Mouse (Mus musculus) liver, embryonic 16.5 days (tissue): Measurements from ENCODE around the gene Rnft2. TPM values are rescaled to one million over a fixed set of nuclear protein-coding genes. Genes with fewer than 3 reads are reported as not detected.

Experiments used
- ATAC-seq: fragments of 200-750 bp; cut with Nextera tagmentation; 2 replicates; pipeline ENCODE4 v1.8.0; 2017; ENCODE audit warnings: low read depth, mild to moderate bottlenecking, moderate number of reproducible peaks, moderate library complexity
- H3K27ac ChIP-seq: fragments of 300-500 bp; sonication (generic); 2 replicates; pipeline ENCODE4 v1.5.1; 2014; ENCODE audit warnings: mild to moderate bottlenecking, low read length
- H3K27me3 ChIP-seq: fragments of 300-500 bp; sonication (generic); 2 replicates; pipeline ENCODE4 v1.6.1; 2014; ENCODE audit warnings: low read depth, low read length, mixed read lengths; ENCODE audit not compliant: control insufficient read depth, insufficient read depth
- H3K36me3 ChIP-seq: fragments of 300-500 bp; sonication (generic); 2 replicates; pipeline ENCODE4 v1.6.1; 2014; ENCODE audit warnings: mild to moderate bottlenecking; ENCODE audit not compliant: control insufficient read depth, insufficient read depth
- H3K4me1 ChIP-seq: fragments of 300-500 bp; sonication (generic); 2 replicates; pipeline ENCODE4 v1.6.1; 2014; ENCODE audit warnings: low read depth, low read length, mixed read lengths; ENCODE audit not compliant: control insufficient read depth
- H3K4me2 ChIP-seq: fragments of 300-500 bp; sonication (generic); 2 replicates; pipeline ENCODE4 v1.6.1; 2014; ENCODE audit warnings: low read depth, low read length, mixed read lengths
- H3K4me3 ChIP-seq: fragments of 300-500 bp; sonication (generic); 2 replicates; pipeline ENCODE4 v1.5.1; 2014; ENCODE audit warnings: low read depth, mild to moderate bottlenecking, low read length
- H3K9ac ChIP-seq: fragments of 300-500 bp; sonication (generic); 2 replicates; pipeline ENCODE4 v1.6.1; 2014; ENCODE audit warnings: low read depth, low read length
- H3K9me3 ChIP-seq: fragments of 300-500 bp; sonication (generic); replicated peaks from 2 replicates; pipeline ENCODE4 v1.6.1; 2016; ENCODE audit warnings: low read length; ENCODE audit not compliant: control insufficient read depth
- WGBS: fragments of 180-500 bp; shearing (Covaris S2); extraction: QIAGEN DNeasy Blood & Tissue Kit; methylation state at CpG from one replicate; pipeline ENCODE4 v1.1.7; 2014; ENCODE audit not compliant: insufficient replicate concordance; 5-methylcytosine and 5-hydroxymethylcytosine counted together
- polyA plus RNA-seq: library from polyadenylated mRNA; unstranded; fragments of >200 nt; fragmentation: Nextera tagmentation; extraction: Ambion mirVana; gene quantifications from 2 replicates; pipeline ENCODE4 v1.2.1, GENCODE M21; 2015

Gene Rnft2
- polyA plus RNA-seq, 1 experiment from 2014 or later = 0.19 TPM

- Histone ChIP-seq H3K4me1 (no peaks in the 10 kb centered on the region; the same call in 1 of the 2 replicates), H3K4me2 (no peak overlapping the region), H3K9me3 (no peaks in the 10 kb centered on the region), H3K36me3 (peaks cover 5% of the 10 kb centered on the region), H3K27me3 (no peaks in the 10 kb centered on the region), H3K4me3 (no peak overlapping the region), H3K9ac (no peak overlapping the region), H3K27ac (no peak overlapping the region)
- 36% methylated on average over 10 of the region's 10 CpGs for WGBS
- no peak for ATAC-seq
Measured at GRCm38 (mm10) chr5:118260055-118260454, 15.1 kb upstream of the Rnft2 start.

GRCm38 (mm10) chr5:118259636-118260035, 14.7 kb upstream of the Rnft2 start:
- no peak overlapping the region for H3K4me3 ChIP-seq
- WGBS = 39% methylated on average over 6 of the region's 6 CpGs
- no peaks in the 10 kb centered on the region for H3K9me3 ChIP-seq
- no peak overlapping the region for H3K9ac ChIP-seq
- peaks cover 5% of the 10 kb centered on the region for H3K36me3 ChIP-seq
- no peak overlapping the region for H3K27ac ChIP-seq
- no peak for ATAC-seq
- H3K27me3 ChIP-seq = no peaks in the 10 kb centered on the region
- no peak overlapping the region for H3K4me2 ChIP-seq
- H3K4me1 ChIP-seq = no peaks in the 10 kb centered on the region; the same call in 1 of the 2 replicates

- Histone ChIP-seq H3K27ac (no peak overlapping the region), H3K4me3 (no peak overlapping the region), H3K9ac (no peak overlapping the region), H3K4me2 (no peak overlapping the region), H3K27me3 (no peaks in the 10 kb centered on the region), H3K36me3 (peaks cover 5% of the 10 kb centered on the region), H3K4me1 (no peaks in the 10 kb centered on the region; the same call in 1 of the 2 replicates), H3K9me3 (no peaks in the 10 kb centered on the region)
- ATAC-seq = no peak
- WGBS = 58% methylated on average over 6 of the region's 6 CpGs
Measured at GRCm38 (mm10) chr5:118259152-118259551, 14.2 kb upstream of the Rnft2 start.

- Histone ChIP-seq H3K9me3 (no peaks in the 10 kb centered on the region), H3K27ac (no peak overlapping the region), H3K4me1 (no peaks in the 10 kb centered on the region), H3K4me3 (no peak overlapping the region), H3K36me3 (peaks cover 5% of the 10 kb centered on the region), H3K27me3 (no peaks in the 10 kb centered on the region), H3K9ac (no peak overlapping the region), H3K4me2 (no peak overlapping the region)
- 84% methylated on average over 4 of the region's 4 CpGs for WGBS
- ATAC-seq = no peak
Measured at GRCm38 (mm10) chr5:118256981-118257380, 12.1 kb upstream of the Rnft2 start.

GRCm38 (mm10) chr5:118253551-118253950, 8.6 kb upstream of the Rnft2 start:
- no peak overlapping the region for H3K27ac ChIP-seq
- H3K4me3 ChIP-seq = no peak overlapping the region
- no peak for ATAC-seq

GRCm38 (mm10) chr5:118250987-118251386, 6.1 kb upstream of the Rnft2 start:
- 59% methylated on average over 7 of the region's 7 CpGs for WGBS

More at GRCm38 (mm10) chr5:118253551-118253950, 8.6 kb upstream of the Rnft2 start:
- H3K27me3 ChIP-seq = no peaks in the 10 kb centered on the region
- H3K9me3 ChIP-seq = no peaks in the 10 kb centered on the region
- H3K4me1 ChIP-seq = no peaks in the 10 kb centered on the region
- no peak overlapping the region for H3K9ac ChIP-seq
- 33% methylated on average over 3 of the region's 3 CpGs for WGBS
- no peak overlapping the region for H3K4me2 ChIP-seq
- H3K36me3 ChIP-seq = peaks cover 5% of the 10 kb centered on the region

GRCm38 (mm10) chr5:118247378-118247777, 2.5 kb upstream of the Rnft2 start:
- H3K9ac ChIP-seq = no peak overlapping the region
- no peak overlapping the region for H3K4me2 ChIP-seq
- H3K27ac ChIP-seq = no peak overlapping the region
- no peaks in the 10 kb centered on the region for H3K36me3 ChIP-seq
- WGBS = 66% methylated on average over 8 of the region's 8 CpGs
- no peak for ATAC-seq
- no peak overlapping the region for H3K4me3 ChIP-seq
- H3K9me3 ChIP-seq = no peaks in the 10 kb centered on the region
- peaks cover 10% of the 10 kb centered on the region for H3K4me1 ChIP-seq
- H3K27me3 ChIP-seq = no peaks in the 10 kb centered on the region

More at GRCm38 (mm10) chr5:118250987-118251386, 6.1 kb upstream of the Rnft2 start:
- Histone ChIP-seq H3K4me2 (no peak overlapping the region), H3K27me3 (no peaks in the 10 kb centered on the region), H3K4me1 (peaks cover 3% of the 10 kb centered on the region), H3K9me3 (no peaks in the 10 kb centered on the region), H3K27ac (no peak overlapping the region), H3K4me3 (no peak overlapping the region), H3K9ac (no peak overlapping the region), H3K36me3 (no peaks in the 10 kb centered on the region)
- ATAC-seq = no peak

- H3K4me2 ChIP-seq = peak overlapping the region; percentile 96
- WGBS = 14% methylated on average over 15 of the region's 15 CpGs
- peak overlapping the region; percentile 61 for H3K9ac ChIP-seq
- H3K27me3 ChIP-seq = no peaks in the 10 kb centered on the region
- H3K9me3 ChIP-seq = no peaks in the 10 kb centered on the region
- ATAC-seq = no peak
- H3K36me3 ChIP-seq = no peaks in the 10 kb centered on the region
- peak overlapping the region; percentile 69 for H3K4me3 ChIP-seq
- no peak overlapping the region; the same call in 1 of the 2 replicates for H3K27ac ChIP-seq
- H3K4me1 ChIP-seq = peaks cover 10% of the 10 kb centered on the region
Measured at GRCm38 (mm10) chr5:118245606-118246308, 841 bp upstream of the Rnft2 start.

GRCm38 (mm10) chr5:118239671-118240070, 5.2 kb downstream of the Rnft2 start:
- no peak for ATAC-seq
- WGBS = 69% methylated on average over 12 of the region's 12 CpGs

More at GRCm38 (mm10) chr5:118239671-118240070, 5.2 kb downstream of the Rnft2 start:
- no peak overlapping the region for H3K4me2 ChIP-seq
- no peaks in the 10 kb centered on the region for H3K36me3 ChIP-seq
- no peak overlapping the region for H3K27ac ChIP-seq
- peaks cover 5% of the 10 kb centered on the region for H3K4me1 ChIP-seq
- no peaks in the 10 kb centered on the region for H3K27me3 ChIP-seq
- no peaks in the 10 kb centered on the region for H3K9me3 ChIP-seq
- no peak overlapping the region for H3K4me3 ChIP-seq
- H3K9ac ChIP-seq = no peak overlapping the region
